Mouse (Mus musculus) heart, adult 2 months (tissue): ENCODE measurements around the gene Dmpk.

ENCODE experiments used
- CTCF ChIP-seq: fragments of 200-600 bp; IDR thresholded peaks from 2 replicates; pipeline ENCODE4 v1.8.1; 2022; ENCODE audit warnings: antibody characterized with exemption, mild to moderate bottlenecking, moderate library complexity
- EP300 ChIP-seq: fragments of 200-500 bp; IDR thresholded peaks from 2 replicates; pipeline ENCODE4 v1.6.1; 2011; ENCODE audit warnings: low read depth, low read length, control low read depth; ENCODE audit not compliant: insufficient read depth

GRCm38 (mm10) chr7:19119083-19119482 is 35.4 kb downstream of the Dmpk start:
- TF ChIP-seq CTCF (no peak), EP300 (no peak)
